Mouse (Mus musculus) lung, postnatal 36 days (tissue): Measurements from ENCODE around the gene Psph.

Experiments
- DNase-seq: peaks from one replicate; pipeline ENCODE4 v3.0.0; 2022; ENCODE audit warnings: mixed read lengths

Gene Psph

GRCm38 (mm10) chr5:129730344-129730743 is 56.9 kb downstream of the Psph start:
- DNase-seq, result peak; percentile 38

GRCm38 (mm10) chr5:129729286-129729685 is 58.0 kb downstream of the Psph start:
- DNase-seq, result no peak

GRCm38 (mm10) chr5:129726784-129727183 is 60.5 kb downstream of the Psph start:
- no peak for DNase-seq

GRCm38 (mm10) chr5:129725774-129726392 is 61.4 kb downstream of the Psph start:
- no peak for DNase-seq

GRCm38 (mm10) chr5:129724834-129725773 is 62.1 kb downstream of the Psph start, which contains the start of gene Nipsnap2:
Nipsnap2 (plus strand) TSS chr5:129725063.
- DNase-seq, result peak; percentile 90

- DNase-seq, result peak; percentile 3
These were observed 63.0 kb downstream of the Psph start for GRCm38 (mm10) chr5:129724268-129724667.

GRCm38 (mm10) chr5:129720176-129720575 is 67.1 kb downstream of the Psph start:
- peak; percentile 12 for DNase-seq

GRCm38 (mm10) chr5:129717016-129717415 is 70.2 kb downstream of the Psph start:
- DNase-seq, result no peak
